Mouse (Mus musculus) forebrain, embryonic 14.5 days (tissue): ENCODE measurements around the gene Krtap2-4. TPM values are rescaled to one million over a fixed set of nuclear protein-coding genes. Genes with fewer than 3 reads are reported as not detected.
A peak's percentile ranks its signal among the peaks of the same experiment; 100 is the strongest.
"Not testable (repeated sequence)": the region's sequence is repeated elsewhere in the genome, so short reads cannot be mapped to it uniquely, and the experiment has no call there.

ENCODE experiments used
- ATAC-seq: fragments of 200-750 bp; cut with Nextera tagmentation; 2 replicates; pipeline ENCODE4 v1.8.0; 2017; ENCODE audit warnings: mild to moderate bottlenecking, moderate library complexity
- DNase-seq: peaks from one replicate; pipeline ENCODE4 v3.0.0-alpha.2; 2015; ENCODE audit warnings: low spot score
- H3K27ac ChIP-seq: fragments of 300-500 bp; sonication (generic); 2 replicates; pipeline ENCODE4 v1.5.1; 2014; ENCODE audit warnings: low read depth, mild to moderate bottlenecking, control low read depth, low read length, moderate library complexity
- H3K27me3 ChIP-seq: fragments of 300-500 bp; sonication (generic); replicated peaks from 2 replicates; pipeline ENCODE4 v1.6.1; 2014; ENCODE audit warnings: low read length, control low read depth, mixed read lengths; ENCODE audit not compliant: control insufficient read depth, insufficient read depth
- H3K36me3 ChIP-seq: fragments of 300-500 bp; sonication (generic); 2 replicates; pipeline ENCODE4 v1.6.1; 2014; ENCODE audit warnings: low read length, control low read depth; ENCODE audit not compliant: control insufficient read depth, insufficient read depth
- H3K4me1 ChIP-seq: fragments of 300-500 bp; sonication (generic); 2 replicates; pipeline ENCODE4 v1.6.1; 2014; ENCODE audit warnings: antibody characterized with exemption, low read length, control low read depth; ENCODE audit not compliant: control insufficient read depth, insufficient read depth
- H3K4me2 ChIP-seq: fragments of 300-500 bp; sonication (generic); 2 replicates; pipeline ENCODE4 v1.6.1; 2014; ENCODE audit warnings: mild to moderate bottlenecking, control low read depth, low read length
- H3K4me3 ChIP-seq: fragments of 300-500 bp; sonication (generic); 2 replicates; pipeline ENCODE4 v1.5.1; 2014; ENCODE audit warnings: low read depth, low read length, control low read depth
- H3K9ac ChIP-seq: fragments of 300-500 bp; sonication (generic); 2 replicates; pipeline ENCODE4 v1.6.1; 2014; ENCODE audit warnings: mild to moderate bottlenecking, low read length, control low read depth, moderate library complexity
- H3K9me3 ChIP-seq: fragments of 300-500 bp; sonication (generic); replicated peaks from 2 replicates; pipeline ENCODE4 v1.6.1; 2016; ENCODE audit warnings: low read length, control low read depth, mixed read lengths; ENCODE audit not compliant: control insufficient read depth
- WGBS: fragments of 180-500 bp; shearing (Covaris S2); extraction: QIAGEN DNeasy Blood & Tissue Kit; methylation state at CpG from one replicate; pipeline ENCODE4 v1.1.7; 2014; 5-methylcytosine and 5-hydroxymethylcytosine counted together
- polyA plus RNA-seq: library from polyadenylated mRNA; unstranded; fragments of >200 nt; fragmentation: Nextera tagmentation; extraction: Ambion mirVana; gene quantifications from 2 replicates; pipeline ENCODE4 v1.2.1, GENCODE M21; 2014

The Krtap2-4 gene
- polyA plus RNA-seq, 1 experiment from 2014 or later, result not detected

DNA sequence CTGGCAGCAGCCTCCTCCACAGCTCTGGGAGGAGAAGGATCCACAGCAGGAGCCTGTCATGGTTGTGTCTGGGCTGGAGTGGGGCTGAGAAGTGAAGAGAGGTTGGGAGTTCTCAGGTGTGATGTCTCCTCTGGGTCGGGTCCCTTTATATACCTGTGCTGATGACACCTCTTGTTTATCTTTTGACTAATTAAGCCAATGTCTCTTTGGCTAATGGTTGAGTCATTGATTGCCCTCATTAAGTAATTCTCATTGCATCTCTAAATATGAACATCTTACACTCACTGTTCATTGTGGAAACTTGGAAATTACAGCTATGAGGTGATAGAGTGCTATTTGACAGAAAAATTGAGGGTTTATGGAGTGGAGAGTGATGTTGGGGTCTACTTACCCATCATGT is 11.4 kb downstream of the Krtap2-4 start, which contains the start of gene Gm11938:
Gm11938 (minus strand) TSS at position 101 of the 400 bp plus-strand sequence.
- not testable (repeated sequence) for ATAC-seq, H3K4me3 ChIP-seq, H3K4me1 ChIP-seq, H3K27me3 ChIP-seq, H3K9me3 ChIP-seq, DNase-seq, H3K9ac ChIP-seq, H3K27ac ChIP-seq, H3K36me3 ChIP-seq, H3K4me2 ChIP-seq
- 75% methylated on average over 1 of the region's 1 CpGs for WGBS

DNA sequence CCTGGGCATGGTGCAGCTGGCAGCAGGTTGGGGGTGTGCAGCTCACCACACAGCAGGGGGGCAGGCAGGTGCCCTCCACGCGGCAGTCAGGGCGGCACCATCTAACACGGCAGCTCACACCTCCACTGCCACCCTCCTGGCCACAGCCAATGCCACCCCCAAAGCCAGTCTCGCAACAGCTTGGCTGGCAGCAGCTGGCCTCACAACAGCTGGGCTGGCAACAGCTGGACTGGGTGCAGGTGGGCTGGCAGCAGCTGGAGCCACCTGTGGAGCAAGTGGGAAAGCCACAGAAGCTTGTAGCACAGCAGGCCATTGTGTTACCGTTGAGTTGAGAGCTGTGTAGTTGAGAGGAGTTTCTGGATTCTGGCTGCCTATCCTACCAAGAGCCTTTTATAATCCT is 16.9 kb downstream of the Krtap2-4 start, which contains the start of gene Krtap9-3:
Krtap9-3 (minus strand) TSS at position 364 of the 400 bp plus-strand sequence.
- 87% methylated on average over 3 of the region's 6 CpGs for WGBS
- not testable (repeated sequence) for H3K4me1 ChIP-seq, DNase-seq, H3K9me3 ChIP-seq, H3K27me3 ChIP-seq, H3K36me3 ChIP-seq, H3K4me3 ChIP-seq, H3K4me2 ChIP-seq, H3K9ac ChIP-seq, ATAC-seq, H3K27ac ChIP-seq

DNA sequence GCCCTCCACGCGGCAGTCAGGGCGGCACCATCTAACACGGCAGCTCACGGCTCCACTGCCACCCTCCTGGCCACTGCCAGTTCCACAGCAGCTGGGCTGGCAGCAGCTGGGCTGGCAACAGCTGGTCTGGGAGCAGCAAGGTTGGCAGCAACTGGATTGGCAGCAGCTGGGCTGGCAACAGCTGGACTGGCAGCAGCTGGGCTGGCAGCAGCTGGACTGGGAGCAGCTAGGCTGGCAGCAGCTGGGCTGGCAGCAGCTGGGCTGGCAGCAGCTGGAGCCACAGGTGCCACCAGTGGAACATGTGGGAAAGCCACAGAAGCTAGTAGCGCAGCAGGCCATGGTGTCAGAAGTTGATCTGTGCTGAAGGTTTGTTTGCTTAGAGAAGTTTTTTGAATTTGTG is 23.7 kb downstream of the Krtap2-4 start, which contains the start of gene Krtap1-3:
Krtap1-3 (minus strand) TSS at position 359 of the 400 bp plus-strand sequence.
- WGBS, result 84% methylated on average over 6 of the region's 6 CpGs
- Histone ChIP-seq H3K27me3 (no peaks in the 10 kb centered on the region), H3K9me3 (no peaks in the 10 kb centered on the region), H3K36me3 (no peaks in the 10 kb centered on the region), H3K4me3 (no peak within 1 kb of the TSS), H3K4me2 (no peak within 1 kb of the TSS), H3K27ac (no peak within 1 kb of the TSS), H3K9ac (no peak within 1 kb of the TSS), H3K4me1 (no peaks in the 10 kb centered on the region)
- no peak for ATAC-seq
- DNase-seq, result no peak

DNA sequence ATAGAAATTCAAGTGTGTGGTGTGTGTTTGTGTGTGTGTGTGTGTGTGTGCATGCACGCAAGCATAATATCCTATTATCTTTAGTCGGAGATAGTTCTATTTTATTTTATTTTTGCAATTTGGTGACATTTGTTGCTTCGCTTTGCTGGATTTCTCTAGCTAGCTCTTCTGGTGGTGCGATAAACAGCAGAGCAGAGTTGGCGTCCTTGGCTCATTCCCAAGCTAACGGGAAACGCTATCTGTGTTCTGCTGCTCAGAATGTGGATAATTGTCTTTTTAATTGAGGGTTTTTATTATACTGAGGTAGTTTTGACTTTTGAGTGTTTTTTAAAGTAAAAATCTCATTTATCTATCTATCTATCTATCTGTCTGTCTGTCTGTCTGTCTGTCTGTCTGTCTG is 29.6 kb downstream of the Krtap2-4 start:
- Histone ChIP-seq H3K4me3 (no peak overlapping the region), H3K9ac (no peak overlapping the region), H3K4me2 (no peak overlapping the region), H3K4me1 (no peaks in the 10 kb centered on the region), H3K27ac (no peak overlapping the region), H3K27me3 (no peaks in the 10 kb centered on the region), H3K36me3 (no peaks in the 10 kb centered on the region), H3K9me3 (no peaks in the 10 kb centered on the region)
- DNase-seq (peak; percentile 13), ATAC-seq (no peak)
- 84% methylated on average over 7 of the region's 7 CpGs for WGBS

DNA sequence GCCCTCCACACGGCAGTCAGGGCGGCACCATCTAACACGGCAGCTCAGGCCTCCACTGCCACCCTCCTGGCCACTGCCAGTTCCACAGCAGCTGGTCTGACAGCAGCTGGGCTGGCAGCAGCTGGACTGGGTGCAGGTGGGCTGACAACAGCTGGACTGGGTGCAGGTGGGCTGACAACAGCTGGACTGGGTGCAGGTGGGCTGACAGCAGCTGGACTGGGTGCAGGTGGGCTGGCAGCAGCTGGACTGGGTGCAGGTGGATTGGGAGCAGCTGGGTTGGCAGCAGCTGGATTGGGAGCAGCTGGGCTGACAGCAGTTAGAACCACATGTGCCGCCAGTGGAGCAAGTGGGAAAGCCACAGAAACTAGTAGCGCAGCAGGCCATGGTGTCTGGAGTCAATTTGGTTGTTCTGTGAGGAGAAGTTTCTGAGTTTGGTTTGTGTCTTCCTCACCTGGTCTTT is 31.4 kb downstream of the Krtap2-4 start, which contains the start of gene Krtap1-4:
Krtap1-4 (minus strand) TSS at position 410 of the 460 bp plus-strand sequence.
- ATAC-seq, result no peak

DNA sequence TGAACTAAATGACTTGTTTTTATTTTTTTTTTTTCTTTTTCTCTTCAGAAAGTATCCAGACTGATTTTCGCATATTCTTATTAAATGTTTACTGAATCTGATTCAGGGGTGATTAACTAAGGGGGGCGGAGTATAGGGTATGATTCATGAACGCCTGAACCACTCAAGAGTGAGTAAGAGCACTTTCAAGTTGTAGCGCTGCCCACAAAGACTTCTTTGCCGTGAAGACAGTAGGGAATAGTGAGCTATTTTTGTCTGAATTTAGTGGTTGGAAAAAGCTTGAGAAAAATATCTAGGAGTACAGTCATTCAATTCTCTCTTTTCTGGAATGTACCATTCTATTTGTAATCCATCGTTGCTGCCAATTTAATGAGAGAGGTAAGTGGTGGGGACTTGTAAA is 33.1 kb downstream of the Krtap2-4 start:
- 66% methylated on average over 6 of the region's 6 CpGs for WGBS
- Histone ChIP-seq H3K4me2 (no peak overlapping the region), H3K9ac (no peak overlapping the region), H3K27me3 (no peaks in the 10 kb centered on the region), H3K9me3 (no peaks in the 10 kb centered on the region), H3K4me1 (no peaks in the 10 kb centered on the region), H3K36me3 (no peaks in the 10 kb centered on the region), H3K27ac (no peak overlapping the region), H3K4me3 (no peak overlapping the region)
- DNase-seq (no peak), ATAC-seq (no peak)

More for the DNA sequence above, 31.4 kb downstream of the Krtap2-4 start, which contains the start of gene Krtap1-4:
- Histone ChIP-seq H3K4me3 (no peak within 1 kb of the TSS), H3K9me3 (no peaks in the 10 kb centered on the region), H3K27me3 (no peaks in the 10 kb centered on the region), H3K4me2 (no peak within 1 kb of the TSS), H3K27ac (no peak within 1 kb of the TSS), H3K36me3 (no peaks in the 10 kb centered on the region), H3K4me1 (no peaks in the 10 kb centered on the region), H3K9ac (no peak within 1 kb of the TSS)
- 81% methylated on average over 5 of the region's 5 CpGs for WGBS
- DNase-seq, result no peak

DNA sequence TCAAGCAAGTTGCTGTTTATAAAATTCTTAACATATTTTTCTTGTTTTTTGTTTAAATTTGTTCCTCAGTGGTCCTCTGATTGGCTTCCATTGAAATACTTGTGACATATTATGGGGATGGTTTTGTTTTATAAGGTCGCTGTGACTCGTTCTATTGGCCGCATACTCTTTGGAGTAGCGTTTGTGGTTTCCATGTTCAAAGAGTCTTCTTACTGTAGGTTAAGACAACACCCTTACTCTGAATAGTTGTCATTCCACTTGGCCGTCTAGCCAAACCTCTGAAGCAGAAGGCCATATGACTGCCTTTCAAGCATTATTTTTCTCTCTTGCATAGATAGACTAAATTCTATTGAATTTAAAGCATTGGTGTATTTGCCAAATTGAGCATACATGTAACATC is 33.6 kb downstream of the Krtap2-4 start:
- WGBS, result 90% methylated on average over 5 of the region's 5 CpGs
- no peak overlapping the region for H3K27ac ChIP-seq
- no peak overlapping the region for H3K9ac ChIP-seq
- no peaks in the 10 kb centered on the region for H3K27me3 ChIP-seq
- H3K4me1 ChIP-seq, result no peaks in the 10 kb centered on the region
- H3K9me3 ChIP-seq, result no peaks in the 10 kb centered on the region
- DNase-seq, result no peak
- ATAC-seq, result no peak
- no peaks in the 10 kb centered on the region for H3K36me3 ChIP-seq
- no peak overlapping the region for H3K4me3 ChIP-seq
- H3K4me2 ChIP-seq, result no peak overlapping the region

DNA sequence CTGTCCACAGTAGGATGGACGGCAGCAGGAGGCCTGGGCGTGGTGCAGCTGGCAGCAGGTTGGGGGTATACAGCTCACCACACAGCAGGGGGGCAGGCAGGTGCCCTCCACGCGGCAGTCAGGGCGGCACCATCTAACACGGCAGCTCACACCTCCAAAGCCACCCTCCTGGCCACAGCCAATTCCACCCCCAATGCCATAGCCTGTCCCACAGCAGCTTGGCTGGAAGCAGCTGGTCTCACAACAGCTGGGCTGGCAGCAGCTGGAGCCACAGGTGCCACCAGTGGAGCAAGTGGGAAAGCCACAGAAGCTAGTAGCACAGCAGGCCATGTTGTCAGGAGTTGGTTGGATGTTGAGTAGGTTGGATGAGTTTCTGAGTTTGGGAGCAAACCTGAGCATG is 34.0 kb downstream of the Krtap2-4 start, which contains the start of gene Krtap1-5:
Krtap1-5 (minus strand) TSS at position 381 of the 400 bp plus-strand sequence.
- Histone ChIP-seq H3K4me3 (no peak within 1 kb of the TSS), H3K4me1 (no peaks in the 10 kb centered on the region), H3K27ac (no peak within 1 kb of the TSS), H3K9me3 (no peaks in the 10 kb centered on the region), H3K9ac (no peak within 1 kb of the TSS), H3K36me3 (no peaks in the 10 kb centered on the region), H3K27me3 (no peaks in the 10 kb centered on the region), H3K4me2 (no peak within 1 kb of the TSS)
- no peak for ATAC-seq
- DNase-seq, result no peak
- WGBS, result 84% methylated on average over 5 of the region's 6 CpGs

DNA sequence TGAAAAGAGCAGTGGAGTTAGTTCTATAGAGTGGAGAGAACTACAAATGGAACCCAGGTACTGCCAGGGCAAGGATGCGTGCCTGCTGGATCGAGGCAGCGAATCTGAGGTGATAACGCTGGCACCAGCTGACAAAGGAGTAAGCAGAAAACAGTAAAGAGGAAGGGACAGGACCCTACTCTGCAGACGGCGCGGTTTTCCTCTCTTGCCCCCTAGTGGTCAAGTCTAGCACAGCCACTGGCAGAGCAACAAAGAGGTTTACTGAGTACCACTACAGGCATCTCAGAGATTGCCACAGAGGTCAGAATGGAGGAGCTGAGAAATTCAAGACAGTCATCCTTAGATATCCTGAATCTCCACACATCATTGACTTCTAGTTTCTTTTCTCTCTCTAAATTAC is 40.5 kb downstream of the Krtap2-4 start:
- Histone ChIP-seq H3K4me2 (peak overlapping the region; percentile 42), H3K27ac (no peak overlapping the region), H3K27me3 (no peaks in the 10 kb centered on the region), H3K9ac (peak overlapping the region; percentile 37; the same call in 1 of the 2 replicates), H3K36me3 (no peaks in the 10 kb centered on the region), H3K4me1 (no peaks in the 10 kb centered on the region), H3K9me3 (no peaks in the 10 kb centered on the region), H3K4me3 (no peak overlapping the region)
- WGBS, result 3% methylated on average over 7 of the region's 7 CpGs
- DNase-seq (peak; percentile 86), ATAC-seq (peak; percentile 70)
